Mouse (Mus musculus) R1 (cell line): ENCODE results near the gene Cmpk2.
A peak's percentile ranks its signal among the peaks of the same experiment; 100 is the strongest.
"Not testable (repeated sequence)": the region's sequence is repeated elsewhere in the genome, so short reads cannot be mapped to it uniquely, and the experiment has no call there.

Experiments
- DNase-seq: peaks from one replicate; pipeline ENCODE4 v3.0.0-alpha.2; 2018; ENCODE audit warnings: low read depth, low spot score

The Cmpk2 gene

DNA sequence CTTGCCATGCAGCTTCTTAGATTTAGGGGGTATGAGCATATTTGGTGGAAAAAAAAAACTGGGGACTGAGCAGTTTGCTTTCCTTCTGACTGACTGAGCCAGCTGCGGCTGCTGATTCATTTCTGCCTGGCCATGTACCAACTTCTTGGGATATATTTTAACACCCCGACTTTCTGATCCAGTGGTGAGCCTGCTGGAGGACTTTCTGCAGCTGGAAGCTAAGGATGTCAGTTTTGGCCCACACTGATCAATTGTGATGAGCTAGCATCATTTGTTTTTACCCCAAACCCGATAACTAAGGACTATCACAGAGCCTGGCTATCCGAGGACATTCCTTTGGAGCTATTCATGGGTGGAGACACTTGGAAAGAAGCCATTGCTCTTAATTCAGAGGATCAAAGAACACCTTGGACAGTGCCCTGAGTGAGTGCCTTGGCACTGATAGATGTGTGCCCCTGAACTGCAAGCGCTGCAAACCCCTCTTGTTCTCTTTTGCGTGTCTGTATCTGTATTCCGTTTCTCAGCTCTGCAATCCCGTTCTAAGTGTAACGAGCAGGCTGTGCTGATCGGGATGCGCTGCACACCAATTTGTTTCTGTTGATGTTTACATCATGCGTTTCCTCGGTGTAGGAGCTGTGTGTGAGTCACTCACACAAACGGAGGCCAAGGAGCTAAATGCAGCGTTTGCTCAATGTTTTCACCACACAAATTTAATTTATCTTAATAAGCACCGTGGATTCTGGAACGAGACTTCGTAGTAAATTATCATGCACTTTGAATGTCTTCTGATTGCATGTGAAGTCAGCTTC lies 9.4 kb downstream of the Cmpk2 start:
- DNase-seq: no peak

DNA sequence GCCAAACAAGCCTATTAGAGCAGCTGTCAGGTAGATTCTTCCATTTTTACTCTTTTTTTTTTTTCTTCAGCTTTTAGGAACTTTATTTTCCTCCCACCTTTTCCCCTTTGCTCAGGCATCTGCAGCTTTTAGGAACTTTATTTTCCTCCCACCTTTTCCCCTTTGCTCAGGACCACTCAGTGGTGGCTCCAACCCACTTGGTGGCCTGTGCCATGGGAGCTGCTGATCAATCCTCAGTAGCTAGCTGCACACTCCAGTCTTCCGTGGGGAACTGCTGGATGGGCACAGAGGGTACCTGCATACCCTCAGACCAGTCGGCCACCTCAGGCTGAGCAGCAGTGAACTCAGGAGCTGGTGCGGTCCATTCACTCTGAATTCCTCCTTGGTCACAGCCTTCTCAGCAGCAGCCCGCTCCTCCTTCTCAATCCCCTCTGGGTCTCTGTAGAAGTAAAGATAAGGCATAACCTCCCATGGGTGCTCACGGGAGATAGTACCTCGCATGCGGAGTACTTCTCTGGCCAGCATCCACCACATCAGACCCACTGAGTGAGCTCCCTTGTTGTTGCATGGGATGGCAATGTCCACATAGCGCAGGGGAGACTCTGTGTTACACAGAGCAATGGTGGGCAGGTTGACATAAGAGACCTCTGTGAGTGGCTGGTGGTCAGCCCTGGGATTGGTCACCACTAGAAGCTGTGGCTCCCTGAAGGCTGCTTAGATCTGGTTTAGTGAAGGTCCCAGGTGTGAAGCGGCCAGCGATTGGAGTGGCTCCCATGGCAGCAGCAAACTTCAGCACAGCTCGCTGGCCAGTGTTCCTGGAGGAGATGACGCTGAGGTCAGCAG lies 17.0 kb downstream of the Cmpk2 start:
- not testable (repeated sequence) for DNase-seq

GRCm38 (mm10) chr12:26487874-26488616 lies 19.0 kb downstream of the Cmpk2 start:
- DNase-seq: peak; percentile 49

GRCm38 (mm10) chr12:26488617-26489274 lies 19.7 kb downstream of the Cmpk2 start:
- DNase-seq: no peak

GRCm38 (mm10) chr12:26489942-26490341 lies 20.9 kb downstream of the Cmpk2 start:
- DNase-seq: peak; percentile 27

- no peak for DNase-seq
Measured at GRCm38 (mm10) chr12:26501042-26501441, 32.0 kb downstream of the Cmpk2 start.

- no peak for DNase-seq
Measured at GRCm38 (mm10) chr12:26510971-26511370, 42.0 kb downstream of the Cmpk2 start.

GRCm38 (mm10) chr12:26518206-26518605 lies 49.2 kb downstream of the Cmpk2 start:
- DNase-seq: no peak

DNA sequence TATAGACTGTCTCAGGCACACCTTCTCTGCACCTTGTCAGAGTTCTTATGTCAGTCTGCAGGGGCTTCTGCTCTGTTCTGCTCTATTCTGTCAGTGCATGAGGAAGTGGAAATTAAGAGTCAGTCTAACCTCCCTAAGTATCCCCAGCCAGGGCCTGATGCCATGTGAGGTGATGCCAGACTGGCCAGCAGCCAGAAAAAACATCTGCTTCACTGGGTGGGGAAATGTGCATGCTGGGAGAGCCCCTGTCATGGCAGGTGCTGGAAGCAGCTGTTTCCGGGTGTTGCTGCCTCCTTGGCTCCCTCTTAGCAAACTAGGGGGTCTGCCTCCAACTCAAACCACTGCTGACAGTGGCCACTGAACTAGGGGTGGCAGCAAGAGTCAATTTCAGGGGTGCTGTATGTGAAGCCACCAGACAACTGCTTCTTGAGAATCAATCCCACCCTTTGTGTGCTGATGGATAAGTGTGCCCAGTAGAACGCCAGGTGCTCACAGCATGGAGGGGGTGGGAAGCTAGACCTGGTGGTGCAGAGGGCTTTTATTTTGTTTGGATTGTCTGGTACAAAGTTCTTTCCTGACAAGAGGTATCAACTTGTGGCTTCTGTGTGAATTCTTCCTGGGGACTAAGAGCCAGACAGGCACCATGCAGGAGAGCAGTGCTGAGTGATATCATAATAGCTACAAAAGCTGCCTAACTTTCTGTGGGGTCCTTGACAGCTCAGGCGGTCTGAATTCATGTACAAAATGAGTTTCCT lies 56.1 kb downstream of the Cmpk2 start:
- DNase-seq: no peak

DNA sequence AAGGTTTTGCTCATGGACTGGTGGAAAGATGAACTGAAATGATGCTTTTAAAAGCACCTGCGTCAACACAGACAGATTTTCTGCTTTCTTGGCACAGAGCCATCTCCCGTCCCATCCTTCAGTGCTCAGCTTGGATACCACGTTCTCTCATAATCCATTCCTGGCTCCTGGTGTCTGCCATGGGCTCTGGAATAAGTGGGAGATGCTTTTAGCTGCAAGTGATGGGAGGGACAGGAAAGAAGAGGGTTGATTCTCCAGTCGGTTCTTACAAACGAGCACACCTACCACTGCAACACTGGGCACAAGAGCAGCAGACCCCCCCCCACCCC lies 56.7 kb downstream of the Cmpk2 start:
- no peak for DNase-seq
